Mouse (Mus musculus): ENCODE results near the gene Gm5431. TPM values are rescaled to one million over a fixed set of nuclear protein-coding genes. Genes with fewer than 3 reads are reported as not detected.
A peak's percentile ranks its signal among the peaks of the same experiment; 100 is the strongest.

The Gm5431 gene
- total RNA-seq, 2 experiments from 2014 or later, result 0.18 to 0.33 TPM

DNA sequence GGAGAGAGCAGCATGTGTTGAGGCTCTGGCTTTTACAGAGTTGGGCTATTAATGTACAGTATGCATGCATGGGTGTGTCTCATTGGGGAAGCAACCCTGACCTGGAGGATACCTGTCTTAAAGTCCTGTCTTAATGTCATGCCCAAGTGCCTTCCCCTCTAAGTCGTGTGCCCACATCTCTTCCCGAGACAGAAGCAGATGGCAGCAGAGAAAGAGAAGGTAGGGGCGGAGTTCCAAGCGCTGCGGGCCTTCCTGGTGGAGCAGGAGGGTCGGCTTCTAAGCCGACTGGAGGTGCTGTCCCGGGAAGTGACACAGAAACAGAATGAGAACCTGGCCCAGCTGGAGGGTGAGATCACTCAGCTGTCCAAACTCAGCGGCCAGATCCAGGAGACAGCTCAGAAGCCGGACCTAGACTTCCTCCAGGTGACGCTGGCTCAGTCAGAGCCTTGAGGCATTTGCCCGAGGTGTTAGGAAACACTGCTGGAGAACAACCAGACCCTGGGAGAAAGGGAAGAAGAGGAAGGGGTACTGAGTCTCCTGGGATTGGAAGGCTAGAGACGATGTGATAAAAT, 56.7 kb downstream of the Gm5431 start:
- Histone ChIP-seq H3K27ac (no peak overlapping the region), H3K4me3 (no peak overlapping the region)
- DNase-seq (ENCODE audit: extremely low spot score in 1 of 2, low spot score in 2 of 2), result no peak
- TF ChIP-seq CTCF (IDR thresholded peaks at IDR 0.05), result no peak
- intact Hi-C loops (cut with DNase I), result no loop called here

DNA sequence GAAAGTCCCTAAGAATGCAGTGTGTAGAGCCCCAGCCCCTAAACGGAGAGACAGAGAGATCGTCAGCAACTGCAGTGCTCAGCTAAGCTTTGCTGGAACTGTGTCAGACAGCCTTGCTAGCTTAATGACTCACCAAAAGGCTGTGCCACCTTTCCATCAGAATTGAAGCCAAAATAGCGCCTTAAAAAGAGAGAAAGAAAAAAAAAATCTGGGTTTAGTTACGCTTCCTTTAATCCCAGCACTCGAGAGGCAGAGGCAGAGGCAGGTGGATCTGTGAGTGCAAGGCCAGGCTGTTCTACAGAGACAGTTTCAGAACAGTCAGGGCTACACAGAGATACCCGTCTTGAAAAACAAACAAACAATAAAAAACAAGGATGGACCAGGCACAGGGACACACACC, 57.7 kb downstream of the Gm5431 start:
- intact Hi-C loops (cut with DNase I), result no loop called here
- no peak overlapping the region for H3K27ac ChIP-seq
- no peak for DNase-seq (ENCODE audit: extremely low spot score in 1 of 2, low spot score in 2 of 2)
- no peak for TF ChIP-seq CTCF (IDR thresholded peaks at IDR 0.05)
- no peak overlapping the region for H3K4me3 ChIP-seq

DNA sequence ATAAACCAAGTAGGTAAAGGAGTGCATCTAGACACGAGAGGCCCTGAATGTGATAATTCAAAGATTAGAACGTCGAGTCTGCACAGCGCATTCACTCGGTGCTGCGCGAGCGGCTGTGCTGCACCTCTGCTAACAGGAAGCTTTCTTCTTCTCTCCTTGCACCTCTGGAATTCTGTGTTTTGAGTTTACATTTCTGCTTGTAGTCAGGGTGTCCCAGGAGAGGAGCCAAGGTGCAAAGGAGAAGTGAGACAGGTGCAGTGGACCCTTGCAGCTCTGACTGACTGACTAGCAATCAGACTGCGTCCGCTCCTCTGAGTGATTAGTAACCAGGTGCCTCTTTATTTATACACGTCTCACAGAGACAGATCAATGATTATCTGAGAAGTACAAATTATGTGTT, 58.8 kb downstream of the Gm5431 start:
- intact Hi-C loops (cut with DNase I), result no loop called here
- TF ChIP-seq CTCF (IDR thresholded peaks at IDR 0.05), result no peak
- Histone ChIP-seq H3K4me3 (no peak overlapping the region), H3K27ac (no peak overlapping the region)
- DNase-seq (ENCODE audit: extremely low spot score in 1 of 2, low spot score in 2 of 2), result no peak

DNA sequence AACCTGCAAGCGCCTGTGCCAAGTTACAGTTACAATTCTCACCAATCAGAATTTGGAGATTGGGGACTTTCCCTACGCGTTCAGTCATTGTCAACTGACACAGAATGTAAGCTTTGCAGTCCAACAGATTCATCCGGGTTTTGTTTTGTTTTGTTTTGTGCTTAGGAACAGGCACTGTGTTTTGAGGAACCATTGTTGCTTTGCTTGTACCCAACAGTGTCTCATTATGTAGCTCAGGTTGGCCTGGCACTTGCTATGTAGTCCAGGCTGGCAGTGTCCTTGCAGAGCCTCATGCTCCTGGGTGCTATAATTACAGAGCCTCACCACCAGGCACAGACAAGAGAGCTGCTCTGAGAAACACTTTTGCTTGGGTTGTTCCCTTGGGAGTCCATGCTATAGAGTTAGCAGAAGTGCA, 59.6 kb downstream of the Gm5431 start:
- H3K4me3 ChIP-seq, result no peak overlapping the region
- no peak for TF ChIP-seq CTCF (IDR thresholded peaks at IDR 0.05)
- H3K27ac ChIP-seq, result no peak overlapping the region
- intact Hi-C loops (cut with DNase I), result no loop called here
- DNase-seq (ENCODE audit: extremely low spot score in 1 of 2, low spot score in 2 of 2), result no peak

DNA sequence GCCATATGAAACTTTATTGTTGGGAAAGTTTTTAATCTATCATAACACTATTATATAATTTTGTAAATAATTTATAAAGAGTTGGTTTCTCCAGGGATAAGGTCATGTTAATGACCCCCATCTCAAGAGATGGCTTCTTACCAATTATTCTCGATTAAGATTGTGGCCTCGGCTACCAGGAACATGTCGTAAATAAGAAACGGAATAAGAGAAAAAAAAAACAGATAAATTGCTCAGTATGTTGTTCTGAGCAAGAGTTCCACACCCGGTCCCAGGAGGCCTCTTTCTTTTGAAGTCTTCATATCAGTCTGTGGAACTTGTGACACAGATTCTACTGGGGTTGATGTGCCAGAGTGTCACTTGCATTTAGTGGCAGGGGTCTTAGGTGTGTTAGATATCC, 60.8 kb downstream of the Gm5431 start:
- DNase-seq (ENCODE audit: extremely low spot score in 1 of 2, low spot score in 2 of 2), result no peak
- H3K4me3 ChIP-seq, result no peak overlapping the region
- no peak overlapping the region for H3K27ac ChIP-seq
- no peak for TF ChIP-seq CTCF (IDR thresholded peaks at IDR 0.05)
- intact Hi-C loops (cut with DNase I), result no loop called here

DNA sequence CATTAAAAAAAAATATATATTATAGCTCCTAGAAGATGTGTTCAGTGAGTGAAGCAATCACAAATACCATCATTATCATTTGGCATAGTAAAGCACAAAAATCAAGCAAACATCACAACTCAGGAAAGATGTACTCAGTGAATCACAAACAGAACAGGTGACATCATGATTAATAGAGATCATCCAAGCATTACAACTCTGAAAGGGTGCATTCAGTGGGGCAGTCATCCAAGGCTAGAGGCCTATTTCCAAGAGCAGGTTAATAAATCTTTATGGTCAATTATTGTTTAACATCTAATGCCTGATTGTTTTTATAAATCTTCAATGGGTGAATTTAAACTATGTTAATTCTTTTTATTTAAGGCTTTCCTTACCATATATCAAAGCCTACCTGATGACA, 61.2 kb downstream of the Gm5431 start:
- H3K27ac ChIP-seq, result no peak overlapping the region
- no peak for TF ChIP-seq CTCF (IDR thresholded peaks at IDR 0.05)
- no peak for DNase-seq (ENCODE audit: extremely low spot score in 1 of 2, low spot score in 2 of 2)
- intact Hi-C loops (cut with DNase I), result no loop called here
- H3K4me3 ChIP-seq, result no peak overlapping the region

DNA sequence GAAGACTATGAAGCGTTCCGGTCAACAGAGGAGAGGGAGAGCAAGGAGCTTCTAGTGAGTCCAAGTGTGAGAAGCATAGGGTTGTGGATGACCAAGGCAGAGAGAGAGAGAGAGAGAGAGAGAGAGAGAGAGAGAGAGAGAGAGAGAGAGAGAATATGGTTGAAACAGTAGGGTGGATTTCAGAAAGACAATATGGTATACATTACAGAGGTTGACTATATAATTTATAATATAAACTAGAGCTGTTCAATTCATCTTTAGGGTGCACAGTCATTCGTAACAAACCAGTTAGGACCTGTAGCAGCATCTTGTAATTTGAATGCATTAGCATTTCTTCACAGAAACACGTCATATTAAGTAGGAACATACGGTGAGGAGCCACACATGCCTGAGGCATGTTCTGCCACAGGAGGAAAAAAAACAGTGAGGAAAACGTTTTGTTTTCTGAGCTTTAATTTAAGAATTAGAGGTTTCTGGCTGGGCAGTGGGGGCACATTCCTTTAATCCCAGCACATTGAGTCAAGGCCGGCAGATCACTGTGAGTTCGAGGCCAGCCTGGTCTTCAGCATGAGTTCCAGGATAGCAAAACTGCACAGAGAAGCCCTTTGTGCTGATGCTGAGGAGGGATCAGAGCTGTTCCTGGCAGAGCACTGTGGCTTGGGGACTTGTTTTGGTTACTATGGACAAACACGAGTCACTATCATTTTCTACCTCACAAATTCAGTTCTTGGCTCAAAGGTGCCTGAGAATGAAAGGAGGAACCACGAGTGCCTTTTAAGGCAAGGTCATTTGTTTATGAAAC, 62.9 kb downstream of the Gm5431 start:
- H3K27ac ChIP-seq, result no peak overlapping the region

DNA sequence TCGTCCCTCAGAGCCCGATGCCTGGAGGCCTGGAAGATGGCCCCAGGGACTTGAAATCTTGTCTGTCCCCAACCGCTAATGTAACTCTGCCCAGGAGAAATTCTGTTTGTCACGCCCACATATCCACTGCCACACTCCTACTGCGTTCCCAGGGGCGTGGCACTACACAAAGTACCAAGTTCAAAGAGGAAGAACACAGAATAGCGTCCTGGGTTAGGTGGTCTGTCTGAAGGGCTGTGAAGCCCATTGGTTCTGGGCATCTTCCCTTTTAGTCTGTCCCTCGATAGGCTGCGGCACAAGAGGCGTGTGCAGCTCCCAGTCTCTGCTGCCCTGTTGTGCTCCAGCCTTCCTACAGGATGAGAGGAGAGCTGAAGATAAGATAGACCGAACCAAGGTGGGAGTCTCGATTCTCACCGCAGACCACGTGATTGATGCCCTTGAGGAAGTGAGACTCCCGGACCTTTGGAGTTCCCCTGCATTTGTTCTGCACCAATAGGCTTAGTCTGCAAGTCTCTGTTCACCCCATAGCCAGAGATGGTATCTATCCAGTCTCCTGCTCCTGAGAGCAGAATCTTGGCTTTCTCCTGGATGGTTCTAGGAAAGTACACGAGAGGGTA, 63.7 kb downstream of the Gm5431 start:
- H3K27ac ChIP-seq, result peak overlapping the region; percentile 74; the same call in 1 of the 2 replicates
- no peak for DNase-seq (ENCODE audit: extremely low spot score in 1 of 2, low spot score in 2 of 2)
- peak overlapping the region; percentile 64 for H3K4me3 ChIP-seq
- intact Hi-C loops (cut with DNase I), result loop anchor here (10.0 kb wide), 1 partner anchor 877 kb away; the partner anchor contains the start of gene Cnot6
- no peak for TF ChIP-seq CTCF (IDR thresholded peaks at IDR 0.05)

More for the DNA sequence above, 62.9 kb downstream of the Gm5431 start:
- intact Hi-C loops (cut with DNase I), result loop anchor here (10.0 kb wide), 1 partner anchor 876 kb away; the partner anchor contains the start of gene Cnot6
- DNase-seq (ENCODE audit: extremely low spot score in 1 of 2, low spot score in 2 of 2), result no peak
- H3K4me3 ChIP-seq, result no peak overlapping the region
- TF ChIP-seq CTCF (IDR thresholded peaks at IDR 0.05), result no peak

Other genes with a start within 250 kb of the Gm5431 start
- gene Rack1, start 101.9 kb downstream of the Gm5431 start, total RNA-seq (2021), result 100 to 1,000 TPM; 218 to 220 TPM
- gene Trim41, start 84.9 kb downstream of the Gm5431 start, total RNA-seq (2021), result 10 to 100 TPM; 61.7 to 67.7 TPM
- gene Trim7, start 76.1 kb downstream of the Gm5431 start, total RNA-seq (2021), result 1 to 10 TPM; 2.4 to 3.3 TPM
- 1 to 10 TPM; 1.1 to 2.6 TPM for gene Gm12184, start 75.6 kb downstream of the Gm5431 start, total RNA-seq (2021)
- 1 to 10 TPM; 5.5 to 5.6 TPM for gene Irgm1, start 30.5 kb downstream of the Gm5431 start, total RNA-seq (2021)
- gene Psme2b, start 44.0 kb upstream of the Gm5431 start, total RNA-seq (2021), result 1 to 10 TPM in 1 of 2 experiments, not detected in 1; 1.5 TPM
- not detected for gene Olfr56, start 76.7 kb upstream of the Gm5431 start, total RNA-seq (2021)
- 1 to 10 TPM in 1 of 2 experiments, under 1 TPM in 1; 0.87 to 1.1 TPM for gene 9930111J21Rik1, start 77.2 kb upstream of the Gm5431 start, total RNA-seq (2021)
- under 1 TPM; 0.21 to 0.27 TPM for gene Gm12185, start 90.0 kb upstream of the Gm5431 start, total RNA-seq (2021)
- gene Tgtp1, start 92.0 kb upstream of the Gm5431 start, total RNA-seq (2021), result under 1 TPM in 1 of 2 experiments, not detected in 1; 0.84 TPM
- 1 to 10 TPM; 1.6 to 1.8 TPM for gene 9930111J21Rik2, start 149.0 kb upstream of the Gm5431 start, total RNA-seq (2021)
- gene Tgtp2, start 162.0 kb upstream of the Gm5431 start, total RNA-seq (2021), result under 1 TPM in 1 of 2 experiments, not detected in 1; 0.50 TPM
- gene Ifi47, start 174.4 kb upstream of the Gm5431 start, total RNA-seq (2021), result under 1 TPM; 0.45 to 0.68 TPM
- gene Olfr1396, start 212.7 kb upstream of the Gm5431 start, total RNA-seq (2021), result not detected
- gene Olfr1395, start 240.1 kb upstream of the Gm5431 start, total RNA-seq (2021), result not detected

Measured in left cerebral cortex, adult 2 months (tissue).